Mouse (Mus musculus): Measurements from ENCODE around the gene Dusp3.
A peak's percentile ranks its signal among the peaks of the same experiment; 100 is the strongest.

- peak; percentile 56; the same call in 1 of the 2 replicates for TF ChIP-seq CTCF (IDR thresholded peaks at IDR 0.05; ENCODE audit: borderline replicate concordance, control insufficient read depth, extremely low read depth, insufficient read depth, low read length, poor library complexity)
- TF ChIP-seq POLR2A (IDR thresholded peaks at IDR 0.05; ENCODE audit: control insufficient read depth, extremely low read depth, insufficient read depth, low read length, poor library complexity) = no peak
Measured at GRCm38 (mm10) chr11:101928030-101928762, 58.6 kb downstream of the Dusp3 start.
